Mouse (Mus musculus) brain, embryonic 18.5 days (tissue): Measurements from ENCODE around the gene Nodal.
"Not testable (repeated sequence)": the region's sequence is repeated elsewhere in the genome, so short reads cannot be mapped to it uniquely, and the experiment has no call there.

ENCODE experiments used
- DNase-seq: peaks from one replicate; pipeline ENCODE4 v3.0.0-alpha.2; 2012; ENCODE audit warnings: low read depth, low spot score

Nodal gene

GRCm38 (mm10) chr10:61429043-61429442 lies 11.3 kb downstream of the Nodal start:
- no peak for DNase-seq

- DNase-seq, result no peak
Measured at GRCm38 (mm10) chr10:61431375-61431774, 13.6 kb downstream of the Nodal start.

- no peak for DNase-seq
Measured at GRCm38 (mm10) chr10:61440202-61440800, 22.5 kb downstream of the Nodal start.

GRCm38 (mm10) chr10:61443456-61443855 lies 25.7 kb downstream of the Nodal start:
- no peak for DNase-seq

- DNase-seq, result no peak
Measured at GRCm38 (mm10) chr10:61443876-61444275, 26.1 kb downstream of the Nodal start.

GRCm38 (mm10) chr10:61445016-61445415 lies 27.2 kb downstream of the Nodal start:
- no peak for DNase-seq

GRCm38 (mm10) chr10:61447581-61448353 lies 30.0 kb downstream of the Nodal start:
- DNase-seq, result no peak

GRCm38 (mm10) chr10:61448834-61449233 lies 31.1 kb downstream of the Nodal start:
- DNase-seq, result no peak

GRCm38 (mm10) chr10:61451463-61451930 lies 33.7 kb downstream of the Nodal start:
- no peak for DNase-seq

- DNase-seq, result no peak
Measured at GRCm38 (mm10) chr10:61451931-61452617, 34.3 kb downstream of the Nodal start.

GRCm38 (mm10) chr10:61452645-61453044 lies 34.9 kb downstream of the Nodal start, which contains the start of gene Eif4ebp2:
Gene Eif4ebp2 (minus strand): TSS chr10:61452661.
- peak; percentile 96 for DNase-seq

GRCm38 (mm10) chr10:61453171-61453570 lies 35.4 kb downstream of the Nodal start:
- not testable (repeated sequence) for DNase-seq

GRCm38 (mm10) chr10:61457182-61457581 lies 39.4 kb downstream of the Nodal start:
- DNase-seq, result no peak

GRCm38 (mm10) chr10:61465009-61465408 lies 47.2 kb downstream of the Nodal start:
- no peak for DNase-seq

- DNase-seq, result no peak
Measured at GRCm38 (mm10) chr10:61466242-61466641, 48.5 kb downstream of the Nodal start.

- DNase-seq, result no peak
Measured at GRCm38 (mm10) chr10:61466873-61467272, 49.1 kb downstream of the Nodal start.

- no peak for DNase-seq
Measured at GRCm38 (mm10) chr10:61468900-61469299, 51.1 kb downstream of the Nodal start.

GRCm38 (mm10) chr10:61473640-61474039 lies 55.9 kb downstream of the Nodal start:
- DNase-seq, result no peak

GRCm38 (mm10) chr10:61474344-61474743 lies 56.6 kb downstream of the Nodal start:
- DNase-seq, result no peak
